Mouse (Mus musculus) heart, postnatal 4 days (tissue): ENCODE data around the gene Slc23a3. TPM values are rescaled to one million over a fixed set of nuclear protein-coding genes. Genes with fewer than 3 reads are reported as not detected.
A peak's percentile ranks its signal among the peaks of the same experiment; 100 is the strongest.

Experiments used
- DNase-seq: peaks from one replicate; pipeline ENCODE4 v3.0.0; 2021
- total RNA-seq, 2 experiments: library from RNA; stranded (reverse); gene quantifications; 2 replicates each; pipeline ENCODE4 v1.2.3; 2021

Gene Slc23a3
- total RNA-seq, 2 experiments from 2014 or later = 1.2 to 1.3 TPM

GRCm38 (mm10) chr1:75138448-75138847, 4.8 kb upstream of the Slc23a3 start:
- no peak for DNase-seq

DNA sequence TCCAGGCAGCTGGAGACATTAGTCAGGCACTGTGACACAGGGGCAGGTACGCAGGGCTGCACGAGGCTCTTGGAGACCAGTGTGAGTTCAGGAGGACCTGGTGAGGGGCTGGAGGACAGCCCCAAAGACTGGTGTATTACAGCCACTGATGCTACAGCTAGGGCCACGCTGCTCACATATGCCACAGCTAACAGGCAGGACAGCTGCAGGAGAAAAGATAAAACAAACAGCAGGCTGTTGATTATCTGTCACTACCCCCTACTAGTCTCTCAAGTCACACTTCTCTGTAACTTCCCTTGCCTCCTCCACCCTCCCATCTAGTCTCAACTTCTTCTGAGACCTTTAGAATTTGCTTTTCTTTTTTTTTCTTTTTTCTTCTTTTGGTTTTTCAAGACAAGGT, 3.0 kb upstream of the Slc23a3 start:
- DNase-seq = no peak

- no peak for DNase-seq
Observed at GRCm38 (mm10) chr1:75136293-75136692, 2.6 kb upstream of the Slc23a3 start.

DNA sequence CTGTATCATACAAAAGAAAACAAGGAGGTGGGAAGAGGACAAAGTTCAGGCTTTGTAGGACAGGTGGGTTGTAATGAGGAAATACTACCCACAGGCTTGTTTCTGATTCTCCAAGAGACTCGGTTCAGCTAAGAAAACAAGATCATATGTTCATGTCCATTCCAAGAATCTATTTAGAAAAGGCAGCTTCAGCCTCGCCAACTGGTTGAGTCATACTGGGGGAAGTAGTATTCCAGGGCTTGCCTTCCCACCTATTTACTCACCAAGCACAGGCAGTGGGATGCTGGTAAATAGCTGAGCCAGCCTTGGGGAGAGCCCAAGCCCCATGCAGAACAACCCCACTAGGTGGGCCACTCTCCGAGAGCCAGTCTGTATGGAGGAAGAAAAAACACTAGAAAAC, 5.0 kb downstream of the Slc23a3 start:
- DNase-seq = no peak

GRCm38 (mm10) chr1:75125418-75125817, 8.3 kb downstream of the Slc23a3 start:
- DNase-seq = no peak

DNA sequence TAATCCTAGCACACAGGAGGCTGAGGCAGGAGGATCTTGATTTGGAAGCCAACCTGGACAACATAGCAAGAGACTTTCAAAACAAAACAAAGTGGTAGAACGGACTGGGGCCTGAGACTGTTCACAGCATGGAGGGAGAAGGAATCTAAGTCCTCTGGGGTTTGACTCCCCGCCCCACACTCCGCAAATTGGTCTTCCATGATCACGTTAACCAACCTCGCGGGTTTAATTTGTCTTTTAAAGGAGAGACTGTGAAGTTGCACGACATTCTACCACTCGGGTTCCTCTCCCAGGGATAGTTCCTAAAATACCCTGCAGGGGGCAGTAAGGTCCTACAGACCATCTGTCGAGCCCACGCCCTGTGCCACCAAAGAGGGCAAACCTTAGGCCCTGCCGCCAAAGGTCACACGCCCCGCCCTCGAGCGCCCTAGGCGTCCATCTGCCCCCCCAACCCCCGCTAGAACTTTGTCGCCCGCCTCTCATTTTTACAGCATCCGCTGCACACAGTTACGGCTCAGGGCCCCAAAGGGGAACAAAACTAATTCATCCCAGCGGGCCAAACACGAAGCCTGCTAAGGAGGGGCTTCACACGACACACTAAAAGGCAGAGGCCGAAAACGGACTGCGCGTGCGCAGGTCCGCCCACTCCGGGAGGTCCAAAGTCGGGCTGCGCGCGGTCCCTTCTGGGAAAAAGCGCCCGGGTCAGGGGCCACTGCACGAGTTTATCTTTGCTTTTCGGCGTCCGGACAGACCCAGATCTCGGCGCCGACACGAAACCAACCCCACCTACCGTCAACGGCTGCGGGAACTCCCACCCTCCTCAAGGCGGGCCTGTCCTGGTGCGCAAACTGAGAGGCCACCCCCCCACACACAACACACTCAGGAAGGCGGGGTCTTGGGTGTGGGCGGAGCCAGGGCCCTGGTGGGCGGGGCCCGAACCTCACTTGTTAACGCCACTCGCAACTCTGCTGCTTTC, 9.1 kb downstream of the Slc23a3 start, which contains the start of gene Nhej1:
Nhej1 (minus strand) TSS at position 855 of the 976 bp plus-strand sequence.
- DNase-seq = peak; percentile 96

- DNase-seq = no peak
Observed at GRCm38 (mm10) chr1:75122211-75122610, 11.5 kb downstream of the Slc23a3 start.

Other genes with a start within 250 kb of the Slc23a3 start
- gene Fev, start 248.5 kb downstream of the Slc23a3 start, total RNA-seq = not detected
- not detected for gene Cryba2, start 240.7 kb downstream of the Slc23a3 start, total RNA-seq
- not detected for gene Cfap65, start 198.3 kb downstream of the Slc23a3 start, total RNA-seq
- gene Ihh, start 182.2 kb downstream of the Slc23a3 start, total RNA-seq = under 1 TPM; 0.18 to 0.26 TPM
- gene Nhej1, start 8.7 kb downstream of the Slc23a3 start, total RNA-seq = 1 to 10 TPM; 2.3 to 3.1 TPM
- gene Cnppd1, start 8.8 kb upstream of the Slc23a3 start, total RNA-seq = 10 to 100 TPM; 27.9 to 35.0 TPM
- gene Retreg2, start 8.9 kb upstream of the Slc23a3 start, total RNA-seq = 10 to 100 TPM; 34.1 to 37.5 TPM
- gene Zfand2b, start 34.8 kb upstream of the Slc23a3 start, total RNA-seq = 10 to 100 TPM; 17.3 to 20.6 TPM
- gene Abcb6, start 46.5 kb upstream of the Slc23a3 start, total RNA-seq = 10 to 100 TPM; 20.0 to 24.1 TPM
- 10 to 100 TPM; 10.0 to 12.0 TPM for gene Ankzf1, start 58.3 kb upstream of the Slc23a3 start, total RNA-seq
- 10 to 100 TPM; 39.7 to 40.7 TPM for gene Atg9a, start 58.3 kb upstream of the Slc23a3 start, total RNA-seq
- gene Glb1l, start 76.9 kb upstream of the Slc23a3 start, total RNA-seq = 10 to 100 TPM; 10.7 to 12.7 TPM
- 10 to 100 TPM; 65.6 to 67.0 TPM for gene Stk16, start 76.9 kb upstream of the Slc23a3 start, total RNA-seq
- gene Tuba4a, start 86.0 kb upstream of the Slc23a3 start, total RNA-seq = 100 to 1,000 TPM; 371 to 462 TPM
- gene A630095N17Rik, start 98.2 kb upstream of the Slc23a3 start, total RNA-seq = not detected
- gene Dnajb2, start 102.5 kb upstream of the Slc23a3 start, total RNA-seq = 10 to 100 TPM; 46.4 to 49.2 TPM
- gene Ptprn, start 130.6 kb upstream of the Slc23a3 start, total RNA-seq = under 1 TPM; 0.41 to 0.43 TPM
- gene Resp18, start 144.5 kb upstream of the Slc23a3 start, total RNA-seq = not detected
- 10 to 100 TPM; 89.5 to 89.8 TPM for gene Dnpep, start 184.1 kb upstream of the Slc23a3 start, total RNA-seq
- gene Des, start 226.4 kb upstream of the Slc23a3 start, total RNA-seq = 100 to 1,000 TPM; 742 to 747 TPM
- gene Speg, start 241.4 kb upstream of the Slc23a3 start, total RNA-seq = 100 to 1,000 TPM; 121 to 123 TPM